Mouse (Mus musculus) lung, postnatal 4 days (tissue): ENCODE data around the gene Zdhhc22.
A peak's percentile ranks its signal among the peaks of the same experiment; 100 is the strongest.

Experiments
- DNase-seq, 2 experiments: peaks; one replicate each; pipeline ENCODE4 v3.0.0; 2021

Gene Zdhhc22

GRCm38 (mm10) chr12:86989890-86990754, at the start of gene Zdhhc22:
Gene Zdhhc22, minus strand, starts transcription at chr12:86990430.
- peak; percentile 48 to 58 for DNase-seq

DNA sequence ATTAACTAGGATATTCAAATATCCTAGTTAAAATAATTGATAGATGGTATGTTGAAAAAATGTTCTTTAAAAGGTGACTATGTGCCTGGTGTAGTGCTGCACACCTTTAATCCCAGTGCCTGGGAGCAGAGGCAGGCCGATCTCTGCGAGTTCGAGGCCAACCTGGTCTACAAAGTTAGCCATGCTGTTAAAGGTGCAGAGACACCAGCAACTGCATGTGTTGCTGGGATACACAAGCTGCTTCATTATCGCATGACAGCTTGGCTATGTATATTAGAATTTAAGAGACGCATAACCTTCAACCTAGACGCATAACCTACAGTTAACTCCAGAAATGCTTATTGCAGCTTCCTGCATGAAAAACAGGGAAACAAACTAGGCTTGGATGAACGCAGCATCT, 46.4 kb upstream of the Zdhhc22 start:
- DNase-seq = no peak

- DNase-seq = peak in 1 of 2 experiments; percentile 37
Measured at GRCm38 (mm10) chr12:87031163-87031763, 41.0 kb upstream of the Zdhhc22 start.

GRCm38 (mm10) chr12:87029251-87029976, 39.2 kb upstream of the Zdhhc22 start:
- no peak for DNase-seq

DNA sequence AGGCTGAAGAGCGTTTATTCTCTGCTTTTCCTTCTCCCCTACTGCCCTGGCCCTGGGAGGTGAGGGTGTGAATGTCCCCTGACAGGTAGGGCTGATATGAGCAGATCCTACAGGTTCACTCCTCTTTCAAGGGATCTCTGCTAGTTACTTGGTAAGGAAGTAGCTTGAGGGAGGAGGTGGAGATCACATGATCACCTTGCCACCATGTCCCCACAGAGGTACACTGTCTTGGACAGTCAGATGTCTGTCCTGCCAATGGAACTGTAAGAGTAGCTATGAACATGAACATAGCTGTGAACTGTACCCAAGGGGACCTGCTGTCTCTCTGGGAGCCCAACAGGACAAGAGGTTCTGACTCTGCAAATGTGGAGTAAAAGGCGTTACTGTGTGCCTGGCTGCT, 37.8 kb upstream of the Zdhhc22 start:
- DNase-seq = no peak

DNA sequence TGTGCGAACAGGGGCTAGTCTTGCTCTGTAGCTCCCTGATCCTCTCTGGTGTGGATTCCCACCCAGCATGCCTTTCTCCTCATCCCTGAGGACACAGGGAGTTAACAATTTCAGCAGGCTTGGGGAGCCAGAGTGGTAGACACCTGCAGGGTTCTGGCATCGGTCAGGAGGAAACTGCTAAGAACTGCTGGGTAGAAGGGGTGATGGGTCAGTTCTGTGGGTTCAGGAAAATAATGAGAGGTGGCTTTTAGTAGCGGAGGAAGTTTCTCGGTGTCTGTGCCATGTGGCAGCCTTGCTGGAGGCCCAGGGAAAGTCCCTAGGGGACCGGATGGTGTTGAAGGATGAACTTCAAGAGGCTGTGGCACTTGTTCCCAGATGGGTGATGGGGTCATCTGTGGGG, 37.2 kb upstream of the Zdhhc22 start:
- no peak for DNase-seq

- no peak for DNase-seq
Measured at GRCm38 (mm10) chr12:87026871-87027240, 36.6 kb upstream of the Zdhhc22 start.

- DNase-seq = no peak
Measured at GRCm38 (mm10) chr12:87026109-87026870, 36.1 kb upstream of the Zdhhc22 start.

GRCm38 (mm10) chr12:87023456-87023855, 33.2 kb upstream of the Zdhhc22 start:
- DNase-seq = no peak

- no peak for DNase-seq
Measured at GRCm38 (mm10) chr12:87022006-87022405, 31.8 kb upstream of the Zdhhc22 start.

DNA sequence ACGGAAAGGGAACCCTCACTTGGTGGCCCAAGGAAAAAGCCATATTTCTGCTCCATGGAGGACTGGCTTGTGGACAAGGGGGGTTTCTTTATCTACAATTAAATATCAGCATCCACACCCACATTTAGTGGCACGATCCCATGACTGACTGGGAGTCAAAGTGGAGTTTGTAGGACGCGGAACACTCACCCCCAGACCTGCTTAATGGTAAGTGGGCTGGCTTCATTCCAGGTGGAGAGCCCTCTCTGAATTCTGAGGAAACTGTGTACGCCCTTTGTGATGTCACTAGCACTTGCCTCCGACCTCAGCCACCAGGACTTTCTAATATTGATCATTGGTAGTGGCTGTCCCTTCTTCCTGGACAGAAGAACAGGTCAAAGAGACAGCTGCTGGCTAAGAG, 30.8 kb upstream of the Zdhhc22 start, which contains the start of gene Tmem63c:
Gene Tmem63c, plus strand, starts transcription at position 301 of the 400 bp plus-strand sequence.
- no peak for DNase-seq

DNA sequence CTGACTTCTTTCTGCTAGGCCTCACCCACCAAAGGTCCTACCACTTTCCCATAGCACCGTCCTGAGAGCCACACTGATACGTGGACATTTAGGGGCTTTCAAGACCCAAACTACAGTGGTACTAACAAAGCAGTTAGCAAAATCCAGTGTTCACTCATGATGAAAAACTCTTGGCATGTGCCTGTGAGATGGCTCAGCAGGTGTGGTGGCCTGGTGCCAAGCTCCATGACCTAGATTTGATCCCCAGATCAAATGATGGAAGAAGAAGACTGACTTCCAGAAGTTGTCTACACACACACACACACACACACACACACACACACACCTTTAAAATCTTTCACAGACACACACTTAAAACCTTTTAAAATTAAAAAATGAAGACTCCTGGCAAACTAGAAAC, 28.5 kb upstream of the Zdhhc22 start:
- DNase-seq = no peak

DNA sequence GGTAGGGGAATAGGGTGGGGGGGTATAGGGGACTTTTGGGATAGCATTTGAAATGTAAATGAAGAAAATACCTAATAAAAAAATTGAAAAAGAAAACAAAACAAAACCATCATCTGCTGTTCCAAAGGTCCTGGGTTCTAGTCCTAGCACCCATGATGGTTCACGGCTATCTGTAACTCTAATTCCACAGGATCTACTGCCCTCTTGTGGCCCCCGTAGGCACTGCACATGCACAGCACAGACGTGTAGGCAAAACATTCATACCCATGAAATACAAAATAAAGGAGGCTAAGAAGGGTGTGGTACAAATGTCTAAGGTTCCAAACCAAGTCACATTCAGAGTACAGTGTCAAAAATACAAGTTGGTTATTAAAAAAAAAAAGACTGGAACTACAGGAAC, 26.8 kb upstream of the Zdhhc22 start:
- DNase-seq = no peak

DNA sequence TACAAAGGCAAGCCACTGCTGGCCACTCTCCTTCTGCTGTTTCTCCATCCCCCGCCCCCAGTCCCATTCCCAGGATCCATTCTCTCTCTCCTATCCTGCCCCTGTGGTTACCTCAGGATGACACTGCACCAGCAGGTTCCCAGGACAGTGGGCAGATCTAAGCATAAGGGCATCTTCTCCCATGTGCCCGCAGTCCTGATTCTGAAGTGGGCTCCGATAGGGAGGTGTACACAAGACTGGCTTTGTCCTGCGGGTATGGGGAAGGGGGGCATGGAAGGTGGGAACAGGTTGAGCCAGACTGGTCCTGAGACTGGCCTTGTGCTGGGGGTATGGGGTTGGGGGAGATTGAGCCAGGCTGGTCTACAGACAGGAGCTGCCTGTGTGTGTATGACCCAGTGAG, 14.4 kb upstream of the Zdhhc22 start:
- DNase-seq = no peak

- no peak for DNase-seq
Measured at GRCm38 (mm10) chr12:87003606-87004005, 13.4 kb upstream of the Zdhhc22 start.

GRCm38 (mm10) chr12:87002815-87003214, 12.6 kb upstream of the Zdhhc22 start:
- DNase-seq = no peak

GRCm38 (mm10) chr12:87002209-87002608, 12.0 kb upstream of the Zdhhc22 start:
- DNase-seq = no peak

- no peak for DNase-seq
Measured at GRCm38 (mm10) chr12:87000840-87001176, 10.6 kb upstream of the Zdhhc22 start.

DNA sequence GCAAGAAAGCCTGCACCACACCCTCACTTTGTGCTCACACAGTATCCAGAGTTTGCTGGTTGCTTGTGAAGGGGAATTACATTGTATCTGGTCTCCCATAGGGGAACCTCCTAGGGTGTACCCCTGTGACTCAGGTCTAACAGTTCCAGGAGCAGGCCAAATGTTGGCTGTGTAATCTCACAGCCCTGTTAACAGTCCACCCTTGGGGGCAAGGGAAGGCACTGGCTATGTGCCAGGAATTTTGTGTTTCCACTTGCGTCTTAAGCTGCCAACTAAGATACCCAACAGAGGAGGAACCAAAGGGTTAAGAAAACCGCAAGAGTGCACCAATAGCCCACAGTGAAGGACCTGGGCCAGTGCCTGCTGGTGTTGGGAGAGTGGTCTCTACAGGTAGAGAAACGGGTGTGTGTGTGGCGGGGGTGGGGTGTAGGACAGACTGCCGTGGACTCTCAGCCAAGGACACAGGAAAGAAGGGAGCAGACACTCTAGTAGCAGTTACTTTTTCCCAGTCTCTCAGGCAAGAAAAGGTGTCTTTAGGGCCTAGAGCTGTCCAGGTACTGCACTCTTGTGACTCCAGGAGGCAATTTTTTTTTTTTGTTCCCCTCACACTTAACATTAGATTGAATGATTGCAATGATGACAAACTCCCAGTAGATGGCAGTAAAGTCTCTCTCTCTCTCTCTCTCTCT, 10.1 kb upstream of the Zdhhc22 start:
- no peak for DNase-seq

DNA sequence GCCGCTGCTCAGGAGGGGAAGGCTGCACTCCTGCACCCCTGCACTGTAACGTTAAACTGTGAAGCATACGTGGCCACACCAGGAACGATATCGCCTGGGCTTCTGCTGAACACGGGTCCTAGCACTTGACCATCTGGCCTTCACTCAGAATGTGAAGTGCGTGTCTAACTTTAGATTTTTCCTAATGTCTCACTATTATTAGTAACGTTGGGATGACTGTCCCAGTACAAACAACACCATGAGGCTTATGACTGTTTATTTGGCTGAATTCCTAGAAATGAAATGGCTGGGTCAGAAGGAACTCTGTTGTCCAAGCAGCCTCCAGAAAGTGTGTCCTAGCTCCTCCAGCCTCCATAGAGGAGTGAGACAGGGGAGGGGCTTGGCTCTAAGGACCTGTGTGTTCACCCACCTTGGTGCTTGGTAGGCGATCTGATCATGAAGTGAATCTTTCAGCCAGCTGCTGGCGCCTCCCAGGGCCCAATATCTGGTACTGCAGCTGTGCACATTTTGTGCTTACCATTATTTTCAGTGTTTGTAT, 9.1 kb upstream of the Zdhhc22 start:
- DNase-seq = no peak

- DNase-seq = no peak
Measured at GRCm38 (mm10) chr12:86998699-86999098, 8.5 kb upstream of the Zdhhc22 start.

DNA sequence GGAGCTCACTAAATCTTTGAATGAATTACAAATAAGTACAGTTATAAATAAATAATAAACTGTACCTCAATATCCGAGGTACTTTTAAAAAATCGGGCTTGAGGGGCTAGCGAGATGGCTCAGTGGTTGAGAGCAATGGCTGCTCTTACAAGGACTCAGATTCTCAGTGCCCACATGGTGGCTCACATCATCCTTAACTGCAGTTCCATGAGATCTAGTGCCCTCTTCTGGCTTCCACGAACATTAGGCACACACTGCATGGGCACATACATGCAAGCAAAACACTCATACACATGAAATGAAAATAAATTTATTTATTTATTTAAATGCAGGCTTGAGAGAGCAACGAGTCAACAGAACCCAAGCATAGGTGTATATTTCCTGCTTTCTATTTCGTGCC, 5.7 kb upstream of the Zdhhc22 start:
- no peak for DNase-seq
